Mouse (Mus musculus): ENCODE measurements around the gene Gm12887. TPM values are rescaled to one million over a fixed set of nuclear protein-coding genes. Genes with fewer than 3 reads are reported as not detected.

Gene Gm12887
- not detected for total RNA-seq (2021)
- long read RNA-seq, experiment 1, result 0 reads
- long read RNA-seq, experiment 2, result 0 reads

- DNase-seq, result no peak
Observed at GRCm38 (mm10) chr4:121622003-121622402, at the start of gene Gm12887. Gene Gm12887, minus strand, starts transcription at chr4:121622103.

- no peak for DNase-seq
Observed at GRCm38 (mm10) chr4:121657040-121657439, 35.1 kb upstream of the Gm12887 start.

Other genes starting within 250 kb of the Gm12887 start
- not detected for gene Gm12886, start 199.0 kb downstream of the Gm12887 start, total RNA-seq (2021)